In the genomic region with DNA sequence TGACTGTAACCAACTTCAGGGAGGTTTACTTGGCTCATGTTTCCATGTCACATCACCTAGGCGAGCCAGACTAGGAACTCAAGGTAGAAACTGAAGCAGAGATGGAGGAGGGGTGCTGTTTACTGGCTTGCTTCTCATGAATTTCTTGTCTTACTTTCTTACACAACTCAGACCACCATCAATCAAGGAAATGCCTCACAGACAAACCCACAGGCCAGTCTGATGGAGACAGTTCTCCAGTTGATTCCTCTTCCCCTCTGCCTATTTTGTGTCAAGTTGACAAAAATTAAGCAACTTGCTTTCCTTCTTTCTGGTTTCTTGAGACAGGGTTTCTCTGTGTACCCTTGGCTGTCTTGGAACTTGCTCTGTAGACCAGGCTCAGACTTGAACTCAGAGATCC, we compare ENCODE assay signal across 23 mouse cellular contexts.
A peak's percentile ranks its signal among the peaks of the same experiment; 100 is the strongest.
DNase-seq lines count a peak whose midpoint lies in the region; ATAC-seq lines count a peak whose summit lies in the region.
"Had no signal": no experiment of that assay in that cellular context is flagged by ENCODE, and none has a peak within 500 bp of the region (broad histone marks: within the 10 kb centered on the region; RNA-seq: fewer than 3 reads in every experiment).

No protein-coding gene starts in this region.

- no peak overlapping the region for H3K27ac ChIP-seq in midbrain, embryonic 14.5 days (replicated peaks; ENCODE audit: low read depth, low read length)

- peak; percentile 14 for DNase-seq in 3T3-L1 (ENCODE audit: low read depth, low spot score)
- DNase-seq in right cerebral cortex, postnatal 25 days: no peak
- no peak for DNase-seq in midbrain, embryonic 14.5 days
- no peak for DNase-seq in heart, postnatal 4 days
- no peak for DNase-seq in thymus, postnatal 25 days
- DNase-seq: adrenal gland, adult 2 months; adrenal gland, adult 8-10 months; adrenal gland, postnatal 10 days; adrenal gland, postnatal 14 days; adrenal gland, postnatal 25 days; adrenal gland, postnatal 36 days; B cell, adult 2 months; cerebellum, adult 11 months; cerebellum, adult 11-12 months; cerebellum, adult 18-20 months had no signal

- no peaks in the 10 kb centered on the region for H3K27me3 ChIP-seq in midbrain, embryonic 14.5 days (ENCODE audit: control insufficient read depth, insufficient read depth, low read length)
- H3K27me3 ChIP-seq: CH12.LX, Patski had no signal

- H3K9ac ChIP-seq in midbrain, embryonic 14.5 days (replicated peaks; ENCODE audit: low read length): no peak overlapping the region

- no peaks in the 10 kb centered on the region for H3K4me1 ChIP-seq in midbrain, embryonic 14.5 days (ENCODE audit: control insufficient read depth, insufficient read depth, low read length)

- no peak overlapping the region for H3K4me2 ChIP-seq in midbrain, embryonic 14.5 days (ENCODE audit: low read length)

- 92% methylated on average over 1 of the region's 1 CpGs for WGBS in midbrain, embryonic 14.5 days

- no peaks in the 10 kb centered on the region for H3K9me3 ChIP-seq in midbrain, embryonic 14.5 days (ENCODE audit: control insufficient read depth, low read length)
- H3K9me3 ChIP-seq: G1E had no signal

- no peak overlapping the region for H3K4me3 ChIP-seq in midbrain, embryonic 14.5 days (replicated peaks; ENCODE audit: low read depth, low read length)

- no peaks in the 10 kb centered on the region for H3K36me3 ChIP-seq in midbrain, embryonic 14.5 days (ENCODE audit: control insufficient read depth, insufficient read depth, low read length)
- H3K36me3 ChIP-seq: G1E had no signal

- peak; percentile 47 for ATAC-seq in common myeloid progenitor, adult 5-6 weeks (replicated peaks; ENCODE audit: low read depth, poor library complexity, severe bottlenecking)
- peak; percentile 78 for ATAC-seq in granulocyte monocyte progenitor cell, adult 5-6 weeks (replicated peaks; ENCODE audit: poor library complexity, severe bottlenecking)
- peak; percentile 86 for ATAC-seq in megakaryocyte progenitor cell, adult 5-6 weeks (replicated peaks; ENCODE audit: poor library complexity)
- no peak for ATAC-seq in midbrain, embryonic 14.5 days (ENCODE audit: low FRiP score, low TSS enrichment)
- ATAC-seq: activated CD4-positive, CD25-positive, alpha-beta regulatory T cell, adult 4 months; CD4-positive, CD25-positive, alpha-beta regulatory T cell, adult 4 months; Patski had no signal
